Comparison of ENCODE assay signal across 13 mouse cellular contexts in genomic region chr1:107000424-107000823, GRCm38 (mm10). TPM values are rescaled to one million over a fixed set of nuclear protein-coding genes. Genes with fewer than 3 reads are reported as not detected.
DNase-seq lines count a peak whose midpoint lies in the region; ATAC-seq and TF ChIP-seq lines count a peak whose summit lies in the region.
"Had no signal": no experiment of that assay in that cellular context is flagged by ENCODE, and none has a peak within 500 bp of the region (broad histone marks: within the 10 kb centered on the region; RNA-seq: fewer than 3 reads in every experiment).

No protein-coding gene starts in this region.

- no peaks in the 10 kb centered on the region for H3K9me3 ChIP-seq in limb, embryonic 14.5 days (ENCODE audit: control insufficient read depth, low read length)
- H3K9me3 ChIP-seq in limb, embryonic 10.5 days (replicated peaks): no peaks in the 10 kb centered on the region
- H3K9me3 ChIP-seq in heart, embryonic 15.5 days (replicated peaks): no peaks in the 10 kb centered on the region
- H3K9me3 ChIP-seq: limb, embryonic 13.5 days had no signal

- H3K4me1 ChIP-seq in limb, embryonic 14.5 days (ENCODE audit: control insufficient read depth, insufficient read depth, low read length): no peaks in the 10 kb centered on the region
- no peaks in the 10 kb centered on the region for H3K4me1 ChIP-seq in limb, embryonic 10.5 days
- H3K4me1 ChIP-seq in heart, embryonic 15.5 days (replicated peaks): peaks cover 8% of the 10 kb centered on the region
- H3K4me1 ChIP-seq: limb, embryonic 13.5 days had no signal

- no peak for TF ChIP-seq CTCF in layer of hippocampus, adult 2 months (conservative IDR thresholded peaks at IDR 0.05)

- H3K27ac ChIP-seq in limb, embryonic 14.5 days (replicated peaks; ENCODE audit: low read depth, low read length): no peak overlapping the region
- H3K27ac ChIP-seq in limb, embryonic 10.5 days: no peak overlapping the region
- H3K27ac ChIP-seq in heart, embryonic 15.5 days: peak overlapping the region; percentile 76
- H3K27ac ChIP-seq in layer of hippocampus, adult 2 months: no peak overlapping the region
- H3K27ac ChIP-seq: kidney, postnatal 0 days; limb, embryonic 13.5 days had no signal

- no peaks in the 10 kb centered on the region for H3K36me3 ChIP-seq in limb, embryonic 14.5 days (ENCODE audit: control insufficient read depth, insufficient read depth, low read length)
- H3K36me3 ChIP-seq in limb, embryonic 10.5 days: no peaks in the 10 kb centered on the region
- H3K36me3 ChIP-seq in heart, embryonic 15.5 days: no peaks in the 10 kb centered on the region
- H3K36me3 ChIP-seq: limb, embryonic 13.5 days had no signal

- WGBS in limb, embryonic 14.5 days: 64% methylated on average over 13 of the region's 13 CpGs
- 87% methylated on average over 13 of the region's 13 CpGs for WGBS in limb, embryonic 10.5 days
- WGBS in heart, embryonic 15.5 days: 39% methylated on average over 13 of the region's 13 CpGs

- ATAC-seq in limb, embryonic 14.5 days (ENCODE audit: low FRiP score, low read depth): peak; percentile 57; the same call in 1 of the 2 replicates
- peak; percentile 95 for ATAC-seq in heart, embryonic 15.5 days (replicated peaks; ENCODE audit: insufficient number of reproducible peaks, insufficient read depth, low FRiP score, low read depth)
- ATAC-seq in activated CD4-positive, CD25-positive, alpha-beta regulatory T cell, adult 4 months: no peak

- H3K9ac ChIP-seq in limb, embryonic 14.5 days (ENCODE audit: low read depth, low read length, severe bottlenecking): no peak overlapping the region
- no peak overlapping the region for H3K9ac ChIP-seq in heart, embryonic 15.5 days
- H3K9ac ChIP-seq: limb, embryonic 13.5 days had no signal

- peak; percentile 24 to 59 for DNase-seq in cerebellum, postnatal 10 days
- DNase-seq in cerebellum, adult 18-20 months: no peak
- DNase-seq in limb, embryonic 14.5 days (ENCODE audit: low spot score): peak; percentile 52
- DNase-seq in limb, embryonic 10.5 days (ENCODE audit: low spot score): no peak
- peak; percentile 53 for DNase-seq in adrenal gland, adult 2 months
- DNase-seq in layer of hippocampus, adult 2 months (ENCODE audit: low spot score in 2 of 2): no peak

- no peak for TF ChIP-seq POLR2A in limb, embryonic 14.5 days (IDR thresholded peaks at IDR 0.05; ENCODE audit: borderline replicate concordance, extremely low read depth, insufficient read depth, insufficient read length)

- H3K4me2 ChIP-seq in limb, embryonic 14.5 days (replicated peaks; ENCODE audit: low read depth, low read length, severe bottlenecking): no peak overlapping the region
- peak overlapping the region; percentile 29; the same call in 1 of the 2 replicates for H3K4me2 ChIP-seq in heart, embryonic 15.5 days
- H3K4me2 ChIP-seq: limb, embryonic 13.5 days had no signal

- H3K4me3 ChIP-seq in limb, embryonic 14.5 days (replicated peaks; ENCODE audit: low read length): no peak overlapping the region
- H3K4me3 ChIP-seq in limb, embryonic 10.5 days: no peak overlapping the region
- H3K4me3 ChIP-seq in heart, embryonic 15.5 days: no peak overlapping the region
- H3K4me3 ChIP-seq in layer of hippocampus, adult 2 months: no peak overlapping the region
- H3K4me3 ChIP-seq: limb, embryonic 13.5 days; myocyte had no signal

- H3K27me3 ChIP-seq in limb, embryonic 14.5 days (ENCODE audit: control insufficient read depth, insufficient read depth, low read length): no peaks in the 10 kb centered on the region
- H3K27me3 ChIP-seq in limb, embryonic 10.5 days (ENCODE audit: low read depth, poor library complexity, severe bottlenecking): no peaks in the 10 kb centered on the region
- H3K27me3 ChIP-seq in heart, embryonic 15.5 days: no peaks in the 10 kb centered on the region
- H3K27me3 ChIP-seq: limb, embryonic 13.5 days had no signal

RNA-seq across cellular contexts. Expression of gene Serpinb13, which starts 19.6 kb away (rescaled TPM):
- polyA plus RNA-seq in limb, embryonic 14.5 days (2012; rRNA removed): not detected in 2 replicates
- not detected in 2 replicates for polyA plus RNA-seq in limb, embryonic 14.5 days (2014; fragmentation: Nextera tagmentation; extraction: Ambion mirVana)
- not detected in 2 replicates for polyA plus RNA-seq in limb, embryonic 10.5 days (2016; fragmentation: Nextera tagmentation; extraction: Ambion mirVana)
- total RNA-seq in adrenal gland, adult 2 months (2021): not detected
- not detected in 2 replicates for polyA plus RNA-seq in adrenal gland, adult 2 months (2012; rRNA removed)
- polyA plus RNA-seq in heart, embryonic 15.5 days (2015; fragmentation: Nextera tagmentation; extraction: Ambion mirVana): not detected in 2 replicates
- polyA plus RNA-seq in activated CD4-positive, CD25-positive, alpha-beta regulatory T cell, adult 4 months (2017; shearing (Covaris generic)): not detected
- total RNA-seq in layer of hippocampus, adult 2 months (2021): not detected
- total RNA-seq: gastrocnemius, adult 8-10 months had no signal
- polyA plus RNA-seq: kidney, postnatal 0 days; limb, embryonic 13.5 days; myocyte; small intestine, adult 2 months had no signal

RNA-seq across cellular contexts. Expression of gene Serpinb3a, which starts 51.7 kb away (rescaled TPM):
- 1.7 and 2.3 TPM in 2 replicates for polyA plus RNA-seq in limb, embryonic 14.5 days (2012; rRNA removed)
- 5.1 and 8.0 TPM in 2 replicates for polyA plus RNA-seq in limb, embryonic 14.5 days (2014; fragmentation: Nextera tagmentation; extraction: Ambion mirVana)
- not detected in 2 replicates for polyA plus RNA-seq in limb, embryonic 10.5 days (2016; fragmentation: Nextera tagmentation; extraction: Ambion mirVana)
- total RNA-seq in adrenal gland, adult 2 months (2021): not detected
- not detected in 2 replicates for polyA plus RNA-seq in adrenal gland, adult 2 months (2012; rRNA removed)
- polyA plus RNA-seq in heart, embryonic 15.5 days (2015; fragmentation: Nextera tagmentation; extraction: Ambion mirVana): 0.25 TPM in 1 of 2 replicates, not detected in the other
- not detected for polyA plus RNA-seq in activated CD4-positive, CD25-positive, alpha-beta regulatory T cell, adult 4 months (2017; shearing (Covaris generic))
- not detected for total RNA-seq in layer of hippocampus, adult 2 months (2021)
- total RNA-seq: gastrocnemius, adult 8-10 months had no signal
- polyA plus RNA-seq: kidney, postnatal 0 days; myocyte; small intestine, adult 2 months had no signal

Comparison
In these comparisons a context has a peak if more than half of its experiments do, and no peak if none do; other contexts are left out.
1. DNase-seq: peak in cerebellum, postnatal 10 days (2 of 2), limb, embryonic 14.5 days (single experiment) and adrenal gland, adult 2 months (single experiment); none in cerebellum, adult 18-20 months (0 of 2), limb, embryonic 10.5 days (single experiment) and layer of hippocampus, adult 2 months (0 of 2).